Mouse (Mus musculus) hindbrain, embryonic 15.5 days (tissue): ENCODE data around the gene Slc38a6. TPM values are rescaled to one million over a fixed set of nuclear protein-coding genes. Genes with fewer than 3 reads are reported as not detected.

Experiments
- ATAC-seq: fragments of 200-750 bp; cut with Nextera tagmentation; 2 replicates; pipeline ENCODE4 v1.8.0; 2017; ENCODE audit warnings: low read depth, moderate number of reproducible peaks, moderate TSS enrichment; ENCODE audit not compliant: low FRiP score
- H3K27ac ChIP-seq: fragments of 300-500 bp; sonication (generic); replicated peaks from 2 replicates; pipeline ENCODE4 v1.5.1; 2015; ENCODE audit warnings: mild to moderate bottlenecking, inconsistent platforms
- H3K27me3 ChIP-seq: fragments of 300-500 bp; sonication (generic); 2 replicates; pipeline ENCODE4 v1.6.1; 2015; ENCODE audit warnings: control low read depth, inconsistent platforms
- H3K36me3 ChIP-seq: fragments of 300-500 bp; sonication (generic); 2 replicates; pipeline ENCODE4 v1.6.1; 2015; ENCODE audit warnings: control low read depth, inconsistent platforms
- H3K4me1 ChIP-seq: fragments of 300-500 bp; sonication (generic); replicated peaks from 2 replicates; pipeline ENCODE4 v1.6.1; 2015; ENCODE audit warnings: control low read depth, inconsistent platforms
- H3K4me2 ChIP-seq: fragments of 300-500 bp; sonication (generic); 2 replicates; pipeline ENCODE4 v1.6.1; 2015; ENCODE audit warnings: moderate library complexity, mild to moderate bottlenecking, inconsistent platforms
- H3K4me3 ChIP-seq: fragments of 300-500 bp; sonication (generic); 2 replicates; pipeline ENCODE4 v1.5.1; 2015; ENCODE audit warnings: mild to moderate bottlenecking, inconsistent platforms
- H3K9ac ChIP-seq: fragments of 300-500 bp; sonication (generic); 2 replicates; pipeline ENCODE4 v1.6.1; 2015; ENCODE audit warnings: inconsistent platforms
- H3K9me3 ChIP-seq: fragments of 300-500 bp; sonication (generic); 2 replicates; pipeline ENCODE4 v1.6.1; 2016; ENCODE audit warnings: control low read depth, inconsistent platforms
- WGBS: fragments of 180-500 bp; shearing (Covaris S2); methylation state at CpG from one replicate; pipeline ENCODE4 v1.1.7; 2015; 5-methylcytosine and 5-hydroxymethylcytosine counted together
- polyA plus RNA-seq: library from polyadenylated mRNA; unstranded; fragments of >200 nt; fragmentation: Nextera tagmentation; extraction: Ambion mirVana; gene quantifications from 2 replicates; pipeline ENCODE4 v1.2.1, GENCODE M21; 2015

Gene Slc38a6
- polyA plus RNA-seq, 1 experiment from 2014 or later, result 9.1 TPM

DNA sequence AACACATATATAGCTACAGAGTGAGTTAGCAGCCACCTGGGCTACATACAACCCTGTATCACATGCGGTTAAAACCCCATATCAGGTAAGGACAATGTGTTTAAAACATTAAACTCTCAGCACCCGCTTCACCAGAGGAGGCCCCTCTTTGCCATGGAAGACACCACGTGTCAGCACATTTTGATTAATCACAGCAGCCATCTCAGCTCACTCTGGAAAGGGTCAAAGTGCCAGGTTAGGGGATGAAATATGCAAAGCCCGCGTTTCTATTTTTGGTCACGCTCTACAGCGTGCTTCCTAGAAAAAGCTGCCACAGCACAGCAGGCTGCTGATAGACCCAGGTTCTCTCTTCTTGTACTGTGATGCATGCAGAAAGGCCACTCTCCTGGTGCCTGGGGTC is 94.9 kb downstream of the Slc38a6 start:
- Histone ChIP-seq H3K27me3 (no peaks in the 10 kb centered on the region), H3K9me3 (no peaks in the 10 kb centered on the region), H3K9ac (no peak overlapping the region), H3K4me3 (no peak overlapping the region), H3K4me2 (no peak overlapping the region), H3K36me3 (no peaks in the 10 kb centered on the region), H3K4me1 (no peaks in the 10 kb centered on the region), H3K27ac (no peak overlapping the region)
- ATAC-seq, result no peak
- WGBS, result 49% methylated on average over 7 of the region's 7 CpGs

DNA sequence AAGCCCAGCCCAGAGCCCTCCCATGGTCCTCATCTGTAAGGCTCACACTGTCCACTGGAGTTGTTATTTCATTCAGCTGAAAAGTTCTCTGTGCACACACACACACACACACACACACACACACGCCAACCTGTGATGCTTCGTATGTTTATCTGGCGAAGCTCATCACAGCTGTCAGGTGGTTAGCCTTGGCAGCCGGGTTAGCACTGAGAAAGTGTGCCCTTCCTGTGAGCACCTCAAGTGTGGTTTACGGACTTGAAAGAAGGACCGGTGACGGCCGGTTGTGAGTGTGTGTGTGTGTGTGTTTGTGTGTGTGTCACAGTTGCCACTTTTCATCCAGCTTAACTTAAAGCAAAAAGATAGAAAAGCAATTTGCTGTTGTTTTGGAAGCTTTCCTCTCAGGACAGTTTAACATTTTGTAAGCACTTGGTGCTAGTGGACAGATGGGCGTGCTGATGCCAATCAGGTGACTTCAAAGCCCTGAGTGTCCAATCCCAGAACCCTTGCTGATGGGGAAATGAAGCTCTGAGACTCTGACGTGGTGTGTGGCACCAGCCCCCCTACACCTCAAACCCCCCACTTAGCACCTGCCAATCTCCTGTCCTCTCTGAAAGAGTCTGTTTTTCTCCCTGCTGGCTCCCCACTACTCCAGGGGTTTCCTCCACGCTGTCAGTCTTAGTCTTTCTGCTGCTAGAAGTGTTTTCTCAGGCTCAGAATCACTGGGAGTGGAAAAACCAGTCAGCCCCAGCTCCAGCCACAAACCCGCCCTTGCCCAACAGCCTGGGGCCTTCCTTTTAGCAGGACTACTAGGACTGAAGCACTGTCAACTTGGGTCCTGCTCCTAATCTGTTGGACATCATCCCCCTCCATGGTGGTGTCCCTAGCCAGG is 96.0 kb downstream of the Slc38a6 start:
- Histone ChIP-seq H3K36me3 (no peaks in the 10 kb centered on the region), H3K9ac (no peak overlapping the region), H3K4me3 (no peak overlapping the region), H3K4me1 (no peaks in the 10 kb centered on the region), H3K27me3 (no peaks in the 10 kb centered on the region), H3K9me3 (no peaks in the 10 kb centered on the region), H3K4me2 (no peak overlapping the region), H3K27ac (no peak overlapping the region)
- no peak for ATAC-seq
- WGBS, result 82% methylated on average over 12 of the region's 12 CpGs

DNA sequence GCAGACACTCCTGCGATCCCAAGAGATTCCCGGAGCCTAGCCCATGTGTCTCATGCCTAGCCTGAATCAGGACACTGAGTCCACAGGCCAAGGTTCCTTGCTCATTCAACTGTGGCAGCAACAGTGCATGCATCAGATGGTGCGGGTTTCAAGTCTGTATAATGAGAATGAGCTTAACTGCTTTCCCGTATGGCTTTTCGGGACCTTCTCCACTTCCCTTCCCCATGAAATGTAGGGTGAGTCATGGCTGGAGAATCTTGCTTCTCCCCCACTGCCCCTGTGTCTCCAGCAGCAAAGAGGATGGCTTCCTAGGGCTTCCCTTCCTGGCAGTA is 96.6 kb downstream of the Slc38a6 start:
- no peak overlapping the region for H3K4me3 ChIP-seq
- H3K27me3 ChIP-seq, result no peaks in the 10 kb centered on the region
- H3K4me2 ChIP-seq, result no peak overlapping the region
- H3K36me3 ChIP-seq, result no peaks in the 10 kb centered on the region
- H3K9me3 ChIP-seq, result no peaks in the 10 kb centered on the region
- no peak for ATAC-seq
- WGBS, result 71% methylated on average over 5 of the region's 5 CpGs
- no peaks in the 10 kb centered on the region for H3K4me1 ChIP-seq
- no peak overlapping the region for H3K9ac ChIP-seq
- no peak overlapping the region for H3K27ac ChIP-seq

DNA sequence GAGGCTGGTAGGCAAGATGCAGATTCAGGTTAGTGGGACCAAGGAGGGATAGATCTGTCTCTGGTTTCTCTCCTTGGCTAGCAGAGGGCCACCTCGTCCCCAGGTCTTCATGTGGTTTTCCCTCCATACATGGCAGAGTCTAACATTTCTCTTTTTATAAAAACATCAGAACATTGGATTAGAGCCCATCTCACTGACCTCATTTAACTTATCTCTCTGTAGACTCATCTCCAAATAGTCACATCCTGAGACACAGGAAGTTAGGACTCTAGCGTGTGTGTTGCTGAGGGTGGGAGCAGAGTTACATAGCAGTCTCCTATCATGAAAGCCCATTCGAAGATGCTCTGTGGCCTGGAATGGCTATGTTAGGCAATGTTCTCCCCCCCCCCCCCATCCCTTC is 97.3 kb downstream of the Slc38a6 start:
- Histone ChIP-seq H3K4me1 (no peaks in the 10 kb centered on the region), H3K9me3 (no peaks in the 10 kb centered on the region), H3K9ac (no peak overlapping the region), H3K27me3 (no peaks in the 10 kb centered on the region), H3K27ac (no peak overlapping the region), H3K36me3 (no peaks in the 10 kb centered on the region), H3K4me2 (no peak overlapping the region), H3K4me3 (no peak overlapping the region)
- no peak for ATAC-seq
- 88% methylated on average over 3 of the region's 3 CpGs for WGBS

DNA sequence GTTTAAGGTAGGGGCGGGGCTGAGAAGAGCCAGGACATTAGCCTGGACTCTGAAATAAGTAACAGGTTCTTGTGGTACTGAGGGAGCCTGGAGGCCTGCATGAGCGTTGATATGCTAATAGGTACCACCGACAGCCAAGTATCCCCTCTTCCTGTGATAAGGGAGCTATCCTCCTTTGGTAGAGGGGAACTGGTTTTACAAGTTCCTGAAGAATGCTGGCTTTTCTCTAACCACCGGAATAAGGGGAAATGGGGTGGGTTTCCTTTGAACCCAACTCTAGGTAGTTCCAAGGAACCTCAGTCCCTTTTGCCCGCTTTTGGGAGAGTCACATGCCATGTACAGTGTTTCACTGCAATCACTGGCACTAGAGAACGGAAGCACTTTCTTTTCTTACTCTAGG is 98.2 kb downstream of the Slc38a6 start:
- H3K4me1 ChIP-seq, result no peaks in the 10 kb centered on the region
- no peak overlapping the region for H3K4me2 ChIP-seq
- no peak for ATAC-seq
- H3K36me3 ChIP-seq, result no peaks in the 10 kb centered on the region
- no peak overlapping the region for H3K27ac ChIP-seq
- H3K9me3 ChIP-seq, result no peaks in the 10 kb centered on the region
- 69% methylated on average over 6 of the region's 6 CpGs for WGBS
- no peak overlapping the region for H3K9ac ChIP-seq
- no peak overlapping the region for H3K4me3 ChIP-seq
- H3K27me3 ChIP-seq, result no peaks in the 10 kb centered on the region

DNA sequence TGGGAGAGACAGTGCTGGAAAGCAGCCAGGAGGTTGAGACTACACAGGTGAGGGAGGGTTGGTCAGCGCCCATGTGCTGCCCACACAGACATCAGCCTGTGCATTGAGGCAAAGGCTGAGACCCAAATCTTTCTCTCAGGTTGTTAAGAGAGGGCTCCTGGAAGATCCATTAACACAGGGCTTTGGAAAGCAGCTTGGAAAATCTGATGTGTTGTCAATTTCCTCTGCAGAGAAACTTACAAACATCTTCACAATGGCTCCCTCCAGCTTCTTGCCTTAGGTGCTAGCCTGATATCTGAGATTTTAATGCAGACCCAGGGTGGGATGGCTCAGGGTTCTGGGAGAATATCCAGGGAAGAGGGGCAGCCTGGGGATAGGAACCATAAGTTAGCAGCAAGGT is 105.9 kb downstream of the Slc38a6 start:
- no peak overlapping the region for H3K4me2 ChIP-seq
- 89% methylated on average over 1 of the region's 1 CpGs for WGBS
- no peak overlapping the region for H3K27ac ChIP-seq
- no peak overlapping the region for H3K9ac ChIP-seq
- no peak overlapping the region for H3K4me3 ChIP-seq
- no peak for ATAC-seq
- H3K9me3 ChIP-seq, result no peaks in the 10 kb centered on the region
- no peaks in the 10 kb centered on the region for H3K4me1 ChIP-seq
- H3K36me3 ChIP-seq, result no peaks in the 10 kb centered on the region
- no peaks in the 10 kb centered on the region for H3K27me3 ChIP-seq

DNA sequence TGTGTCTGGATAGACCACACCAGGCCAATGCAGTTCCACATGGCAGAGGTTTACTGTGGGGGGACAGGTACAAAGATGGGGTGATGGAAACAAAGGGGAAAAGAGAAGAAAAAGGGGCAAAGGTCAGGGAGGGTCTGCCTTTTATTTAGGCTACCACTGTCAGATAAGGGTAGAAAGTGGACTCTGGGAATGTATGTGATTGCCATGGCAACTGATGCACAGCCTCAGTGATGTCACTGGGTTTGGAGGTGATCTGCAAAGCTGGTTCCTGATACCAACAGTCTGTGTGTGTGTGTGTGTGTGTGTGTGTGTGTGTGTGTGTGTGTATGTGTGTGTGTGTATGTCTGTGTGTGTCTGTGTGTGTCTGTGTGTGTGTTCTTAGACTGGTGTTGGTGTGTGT is 106.4 kb downstream of the Slc38a6 start:
- no peak for ATAC-seq
- Histone ChIP-seq H3K4me1 (no peaks in the 10 kb centered on the region), H3K4me2 (no peak overlapping the region), H3K27me3 (no peaks in the 10 kb centered on the region), H3K4me3 (no peak overlapping the region), H3K9ac (no peak overlapping the region), H3K27ac (no peak overlapping the region), H3K36me3 (no peaks in the 10 kb centered on the region), H3K9me3 (no peaks in the 10 kb centered on the region)

DNA sequence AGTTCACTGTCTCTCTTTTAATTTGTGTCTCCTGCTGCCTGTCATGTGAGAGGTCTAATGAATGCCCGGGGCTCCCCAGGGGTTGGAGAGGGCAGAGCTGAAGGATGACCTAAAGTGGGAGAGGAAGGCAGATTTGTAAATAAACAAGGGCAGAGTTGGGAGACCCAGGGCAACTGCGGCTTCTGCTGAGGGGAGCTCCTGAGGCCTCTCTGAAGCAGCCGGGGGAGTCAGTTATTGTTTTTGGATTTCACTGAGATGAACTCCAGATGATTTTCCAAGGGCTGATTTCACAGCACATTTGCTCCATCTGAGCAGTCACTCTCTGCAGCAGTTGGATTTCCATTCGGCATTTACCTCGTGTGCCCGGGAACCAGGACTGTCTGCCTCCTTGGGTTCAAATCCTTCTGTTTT is 107.3 kb downstream of the Slc38a6 start:
- Histone ChIP-seq H3K9me3 (no peaks in the 10 kb centered on the region), H3K27ac (no peak overlapping the region), H3K27me3 (no peaks in the 10 kb centered on the region), H3K4me3 (no peak overlapping the region), H3K36me3 (no peaks in the 10 kb centered on the region), H3K4me1 (no peaks in the 10 kb centered on the region), H3K4me2 (no peak overlapping the region), H3K9ac (no peak overlapping the region)
- no peak for ATAC-seq
- 26% methylated on average over 6 of the region's 6 CpGs for WGBS

DNA sequence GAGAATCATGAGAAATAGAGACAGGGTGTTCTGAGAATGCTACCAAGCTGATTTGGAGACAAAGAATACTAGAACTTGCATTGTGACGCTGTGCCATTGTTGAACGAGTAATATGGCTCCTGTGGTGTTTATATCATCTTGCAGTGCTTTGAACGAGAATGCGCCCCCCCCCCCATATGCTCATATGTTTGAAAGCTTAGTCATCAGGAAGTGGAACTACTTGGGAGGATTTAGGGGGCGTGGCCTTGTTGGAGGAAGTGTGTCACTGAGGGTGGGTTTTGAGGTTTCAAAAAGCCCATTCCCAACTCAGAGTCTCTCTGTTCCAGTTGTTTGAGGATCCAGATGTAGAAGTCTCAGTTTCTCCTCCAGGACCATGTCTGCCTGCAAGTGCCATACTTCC is 108.0 kb downstream of the Slc38a6 start:
- no peaks in the 10 kb centered on the region for H3K27me3 ChIP-seq
- no peaks in the 10 kb centered on the region for H3K9me3 ChIP-seq
- no peak overlapping the region for H3K4me3 ChIP-seq
- no peak for ATAC-seq
- H3K36me3 ChIP-seq, result no peaks in the 10 kb centered on the region
- H3K4me2 ChIP-seq, result no peak overlapping the region
- no peaks in the 10 kb centered on the region for H3K4me1 ChIP-seq
- H3K27ac ChIP-seq, result no peak overlapping the region
- 79% methylated on average over 5 of the region's 5 CpGs for WGBS
- H3K9ac ChIP-seq, result no peak overlapping the region

DNA sequence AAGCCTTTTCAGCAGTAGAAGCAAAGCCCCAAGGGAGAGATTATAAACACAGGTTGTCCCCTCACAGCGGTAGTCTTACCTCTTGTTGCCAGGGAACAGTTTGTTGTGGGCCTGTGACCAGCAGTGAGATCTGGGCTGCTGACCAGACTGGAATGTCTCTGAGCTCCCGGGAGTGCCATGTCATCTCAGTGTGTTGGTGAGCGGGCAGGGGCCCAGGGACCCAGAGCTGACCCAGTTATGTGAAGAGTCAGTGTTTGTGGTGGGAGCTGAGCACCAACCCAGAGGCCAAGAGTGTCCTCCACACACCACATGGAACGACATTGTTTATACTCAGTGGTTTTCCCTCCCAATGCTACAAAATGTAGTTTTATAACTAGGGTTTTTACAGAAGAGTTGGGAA is 112.8 kb downstream of the Slc38a6 start:
- Histone ChIP-seq H3K4me2 (no peak overlapping the region), H3K9me3 (no peaks in the 10 kb centered on the region), H3K36me3 (no peaks in the 10 kb centered on the region), H3K27me3 (no peaks in the 10 kb centered on the region), H3K4me3 (no peak overlapping the region), H3K27ac (no peak overlapping the region), H3K9ac (no peak overlapping the region), H3K4me1 (no peaks in the 10 kb centered on the region)
- ATAC-seq, result no peak
- WGBS, result 49% methylated on average over 4 of the region's 4 CpGs

DNA sequence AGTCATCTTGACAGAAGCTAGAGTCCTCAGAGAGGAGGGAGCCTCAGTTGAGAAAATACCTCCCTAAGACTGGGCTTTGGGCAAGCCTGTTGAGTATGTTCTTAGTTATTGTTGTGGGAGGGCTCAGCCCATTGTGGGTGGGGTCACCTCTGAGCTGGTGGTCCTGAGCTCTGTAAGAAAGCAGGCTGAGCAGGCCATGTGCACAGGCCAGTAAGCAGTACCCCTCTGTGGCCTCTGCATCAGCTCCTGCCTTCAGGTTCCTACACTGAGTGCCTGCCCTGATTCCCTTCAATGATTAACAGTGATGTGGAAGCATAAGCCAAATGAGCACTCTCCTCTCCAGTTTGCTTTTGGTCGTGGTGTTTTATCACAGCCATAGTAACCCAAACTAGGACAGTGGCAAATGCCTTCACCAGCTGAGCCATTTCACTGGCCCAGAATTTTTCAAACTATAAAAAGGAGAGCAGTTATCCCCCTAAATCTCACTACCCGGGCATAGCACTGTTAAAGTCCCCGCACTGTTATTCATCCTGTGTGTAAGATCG is 114.0 kb downstream of the Slc38a6 start:
- no peak overlapping the region for H3K9ac ChIP-seq
- no peaks in the 10 kb centered on the region for H3K9me3 ChIP-seq
- H3K27ac ChIP-seq, result no peak overlapping the region
- no peaks in the 10 kb centered on the region for H3K4me1 ChIP-seq
- H3K27me3 ChIP-seq, result no peaks in the 10 kb centered on the region
- H3K4me2 ChIP-seq, result no peak overlapping the region
- H3K36me3 ChIP-seq, result no peaks in the 10 kb centered on the region
- H3K4me3 ChIP-seq, result no peak overlapping the region
- 86% methylated on average over 4 of the region's 4 CpGs for WGBS
- ATAC-seq, result no peak

DNA sequence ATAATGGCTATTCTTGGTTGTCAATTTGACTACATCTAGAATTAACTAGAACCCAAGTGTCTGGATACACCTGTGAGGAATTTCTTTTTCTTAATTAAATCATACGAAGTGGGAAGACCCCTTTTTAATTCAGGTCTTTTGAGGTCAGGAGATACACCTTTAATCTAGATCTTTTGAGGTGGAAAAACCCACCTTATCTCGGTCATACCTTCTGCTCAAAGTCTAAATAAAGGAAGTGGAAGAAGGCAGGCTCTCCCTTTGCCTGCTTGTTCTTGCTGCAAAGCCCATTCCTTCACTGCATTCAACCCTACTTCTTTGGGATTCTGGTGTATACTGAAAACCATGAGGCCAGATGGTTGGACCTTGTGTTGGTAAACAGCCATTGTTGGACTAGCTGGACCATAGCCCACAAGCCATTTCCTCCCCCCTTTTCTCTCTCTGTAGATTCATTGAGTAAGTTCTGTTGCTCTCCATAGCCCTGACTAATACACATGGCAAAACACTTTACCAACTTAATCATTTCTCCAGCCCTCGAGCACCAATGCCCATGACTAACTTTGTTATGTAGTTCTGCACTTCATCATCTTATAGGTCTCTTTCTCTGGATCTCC is 115.0 kb downstream of the Slc38a6 start:
- Histone ChIP-seq H3K4me2 (no peak overlapping the region), H3K9me3 (no peaks in the 10 kb centered on the region), H3K4me1 (no peaks in the 10 kb centered on the region), H3K4me3 (no peak overlapping the region), H3K36me3 (no peaks in the 10 kb centered on the region), H3K27ac (no peak overlapping the region), H3K9ac (no peak overlapping the region), H3K27me3 (no peaks in the 10 kb centered on the region)
- 89% methylated on average over 3 of the region's 3 CpGs for WGBS
- no peak for ATAC-seq
